ENCODE assay signal across 8 mouse cellular contexts in the genomic region with DNA sequence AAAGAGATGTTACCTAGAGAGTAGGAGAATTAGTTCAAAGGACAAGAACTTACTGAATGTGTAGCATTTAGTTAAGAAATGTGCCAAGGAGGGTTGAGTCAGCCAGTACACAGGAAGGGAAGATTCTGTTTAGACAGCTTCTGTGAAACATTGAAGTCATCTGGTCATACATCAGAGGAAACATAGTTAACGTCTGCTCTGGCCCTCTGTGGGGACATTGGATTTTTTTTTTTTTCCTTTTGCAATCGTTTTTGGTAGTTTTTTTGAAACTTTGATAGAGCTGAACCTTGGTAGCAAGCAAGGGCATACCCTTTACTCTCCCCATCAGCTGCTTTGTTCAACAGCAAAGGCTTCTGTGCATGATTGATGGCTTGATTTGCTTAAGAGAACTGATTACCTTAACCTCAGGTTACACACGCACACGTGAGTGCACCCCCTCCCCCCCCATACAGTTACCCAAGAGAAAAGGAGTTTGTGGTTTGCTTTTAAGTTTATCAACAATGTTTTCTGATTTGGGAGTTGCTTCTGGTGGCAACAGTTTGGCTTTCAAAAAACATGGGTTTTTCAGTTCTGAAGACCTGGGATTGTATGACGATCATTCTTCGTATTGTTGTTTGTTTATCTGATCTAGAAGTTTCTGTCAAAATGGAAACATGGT. TPM values are rescaled to one million over a fixed set of nuclear protein-coding genes. Genes with fewer than 3 reads are reported as not detected.
A peak's percentile ranks its signal among the peaks of the same experiment; 100 is the strongest.
DNase-seq lines count a peak whose midpoint lies in the region; ATAC-seq lines count a peak whose summit lies in the region.

No protein-coding gene starts in this region.

- H3K9me3 ChIP-seq in lung, embryonic 16.5 days (ENCODE audit: control insufficient read depth, low read length), result no peaks in the 10 kb centered on the region
- H3K9me3 ChIP-seq in forebrain, embryonic 10.5 days, result no peaks in the 10 kb centered on the region
- no peaks in the 10 kb centered on the region for H3K9me3 ChIP-seq in limb, embryonic 10.5 days (replicated peaks)
- no peaks in the 10 kb centered on the region for H3K9me3 ChIP-seq in stomach, embryonic 14.5 days (ENCODE audit: control insufficient read depth, low read depth, low read length)

- ATAC-seq in lung, embryonic 16.5 days (ENCODE audit: low read depth), result no peak
- no peak for ATAC-seq in stomach, embryonic 14.5 days (ENCODE audit: insufficient number of reproducible peaks, insufficient read depth, low FRiP score, low read depth)

- H3K4me2 ChIP-seq in lung, embryonic 16.5 days (ENCODE audit: low read depth, low read length), result peak overlapping the region; percentile 92
- peak overlapping the region; percentile 57 for H3K4me2 ChIP-seq in stomach, embryonic 14.5 days (replicated peaks; ENCODE audit: low read depth, low read length)

- peak overlapping the region; percentile 74 for H3K4me3 ChIP-seq in lung, embryonic 16.5 days (ENCODE audit: low read length)
- peak overlapping the region; percentile 83 for H3K4me3 ChIP-seq in forebrain, embryonic 10.5 days
- H3K4me3 ChIP-seq in limb, embryonic 10.5 days, result peak overlapping the region; percentile 83; the same call in 1 of the 2 replicates
- H3K4me3 ChIP-seq in stomach, embryonic 14.5 days (ENCODE audit: low read depth, low read length), result peak overlapping the region; percentile 87

- H3K27ac ChIP-seq in lung, embryonic 16.5 days (ENCODE audit: low read length), result no peak overlapping the region
- no peak overlapping the region for H3K27ac ChIP-seq in forebrain, embryonic 10.5 days
- H3K27ac ChIP-seq in limb, embryonic 10.5 days, result no peak overlapping the region
- H3K27ac ChIP-seq in stomach, embryonic 14.5 days (ENCODE audit: low read length), result no peak overlapping the region

- H3K9ac ChIP-seq in lung, embryonic 16.5 days (ENCODE audit: low read length), result no peak overlapping the region
- H3K9ac ChIP-seq in stomach, embryonic 14.5 days (replicated peaks; ENCODE audit: low read depth, low read length), result no peak overlapping the region

- peaks cover 6% of the 10 kb centered on the region for H3K4me1 ChIP-seq in lung, embryonic 16.5 days (replicated peaks; ENCODE audit: control insufficient read depth, insufficient read depth, low read length)
- peaks cover 22% of the 10 kb centered on the region for H3K4me1 ChIP-seq in forebrain, embryonic 10.5 days
- H3K4me1 ChIP-seq in limb, embryonic 10.5 days, result peaks cover 13% of the 10 kb centered on the region
- peaks cover 20% of the 10 kb centered on the region; the same call in 1 of the 2 replicates for H3K4me1 ChIP-seq in stomach, embryonic 14.5 days (ENCODE audit: control insufficient read depth, insufficient read depth, low read length)

- 32% methylated on average over 6 of the region's 6 CpGs for WGBS in lung, embryonic 16.5 days
- WGBS in forebrain, embryonic 10.5 days, result 67% methylated on average over 6 of the region's 6 CpGs
- WGBS in limb, embryonic 10.5 days, result 53% methylated on average over 6 of the region's 6 CpGs
- 36% methylated on average over 6 of the region's 6 CpGs for WGBS in stomach, embryonic 14.5 days

- H3K36me3 ChIP-seq in lung, embryonic 16.5 days (ENCODE audit: control insufficient read depth, insufficient read depth, low read length), result no peaks in the 10 kb centered on the region
- H3K36me3 ChIP-seq in forebrain, embryonic 10.5 days (replicated peaks), result no peaks in the 10 kb centered on the region
- no peaks in the 10 kb centered on the region for H3K36me3 ChIP-seq in limb, embryonic 10.5 days
- no peaks in the 10 kb centered on the region for H3K36me3 ChIP-seq in stomach, embryonic 14.5 days (ENCODE audit: control insufficient read depth, insufficient read depth, low read length)

- DNase-seq in lung, postnatal 4 days, result no peak
- DNase-seq in forebrain, embryonic 10.5 days (ENCODE audit: extremely low spot score, low spot score), result no peak
- DNase-seq in limb, embryonic 10.5 days (ENCODE audit: low spot score), result no peak
- no peak for DNase-seq in right cerebral cortex, adult 18-20 months
- DNase-seq in thymus, adult 18-20 months, result no peak
- no peak for DNase-seq in layer of hippocampus, adult 18-20 months (ENCODE audit: low spot score in 2 of 2)

- no peaks in the 10 kb centered on the region for H3K27me3 ChIP-seq in lung, embryonic 16.5 days (ENCODE audit: control insufficient read depth, insufficient read depth, low read depth, low read length)
- no peaks in the 10 kb centered on the region for H3K27me3 ChIP-seq in forebrain, embryonic 10.5 days (ENCODE audit: poor library complexity, severe bottlenecking)
- H3K27me3 ChIP-seq in limb, embryonic 10.5 days (ENCODE audit: low read depth, poor library complexity, severe bottlenecking), result no peaks in the 10 kb centered on the region
- no peaks in the 10 kb centered on the region for H3K27me3 ChIP-seq in stomach, embryonic 14.5 days (ENCODE audit: control insufficient read depth, insufficient read depth, low read length)

RNA-seq across cellular contexts. Expression of a gene that starts 1.4 kb away (rescaled TPM):
- polyA plus RNA-seq in lung, embryonic 16.5 days (2015; fragmentation: Nextera tagmentation; extraction: Ambion mirVana), result 16.8 and 18.6 TPM in 2 replicates
- polyA plus RNA-seq in forebrain, embryonic 10.5 days (2016; fragmentation: Nextera tagmentation; extraction: Ambion mirVana), result 8.6 and 9.4 TPM in 2 replicates
- 5.1 and 6.1 TPM in 2 replicates for polyA plus RNA-seq in limb, embryonic 10.5 days (2016; fragmentation: Nextera tagmentation; extraction: Ambion mirVana)
- 24.0 and 27.8 TPM in 2 replicates for polyA plus RNA-seq in stomach, embryonic 14.5 days (2014; fragmentation: Nextera tagmentation; extraction: Ambion mirVana)
- 10 to 100 TPM; 37.3 to 37.5 TPM for total RNA-seq in layer of hippocampus, adult 18-20 months (2021)
